Mouse (Mus musculus) induced T-regulatory cell, adult 2 months (primary cell): ENCODE data around the gene Sbk1.
"Not testable (repeated sequence)": the region's sequence is repeated elsewhere in the genome, so short reads cannot be mapped to it uniquely, and the experiment has no call there.

ENCODE experiments used
- DNase-seq: peaks from one replicate; pipeline ENCODE4 v3.0.0-alpha.2; 2012; ENCODE audit warnings: low read depth

Sbk1 gene

DNA sequence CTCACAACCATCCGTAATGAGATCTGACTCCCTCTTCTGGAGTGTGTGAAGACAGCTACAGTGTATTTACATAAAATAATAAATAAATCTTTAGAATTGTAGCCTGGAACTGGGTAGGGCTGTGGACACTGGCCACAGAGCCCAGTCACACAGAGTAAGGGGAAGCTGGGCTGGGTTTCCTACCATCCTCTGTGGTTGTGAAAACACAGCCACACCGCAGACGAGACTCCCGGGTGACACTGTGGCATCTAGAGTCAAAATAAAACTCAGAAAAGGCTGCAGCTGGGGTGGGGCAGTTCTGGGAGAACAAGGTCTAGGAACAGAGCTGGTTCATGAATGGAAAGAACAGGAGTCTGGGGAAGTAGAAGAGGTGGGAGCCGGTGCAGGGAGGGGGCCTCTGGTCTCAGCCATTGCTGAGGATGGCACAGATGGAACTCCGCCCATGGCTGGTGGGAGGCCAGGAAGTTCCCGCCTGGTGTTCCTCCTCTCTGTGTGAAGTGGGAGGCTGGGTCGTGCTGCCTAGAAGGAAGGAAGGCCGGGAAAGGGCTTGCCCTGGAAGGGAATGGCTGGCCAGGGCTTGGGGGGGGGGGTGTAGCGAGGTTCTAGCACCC, 15.2 kb downstream of the Sbk1 start:
- peak; percentile 67 for DNase-seq

GRCm38 (mm10) chr7:126288104-126288497, 15.7 kb downstream of the Sbk1 start:
- DNase-seq, result peak; percentile 21

- no peak for DNase-seq
Measured at GRCm38 (mm10) chr7:126288571-126289091, 16.2 kb downstream of the Sbk1 start.

GRCm38 (mm10) chr7:126289371-126289770, 17.0 kb downstream of the Sbk1 start:
- peak; percentile 20 for DNase-seq

- no peak for DNase-seq
Measured at GRCm38 (mm10) chr7:126289956-126290355, 17.5 kb downstream of the Sbk1 start.

- DNase-seq, result no peak
Measured at GRCm38 (mm10) chr7:126291681-126292545, 19.5 kb downstream of the Sbk1 start.

DNA sequence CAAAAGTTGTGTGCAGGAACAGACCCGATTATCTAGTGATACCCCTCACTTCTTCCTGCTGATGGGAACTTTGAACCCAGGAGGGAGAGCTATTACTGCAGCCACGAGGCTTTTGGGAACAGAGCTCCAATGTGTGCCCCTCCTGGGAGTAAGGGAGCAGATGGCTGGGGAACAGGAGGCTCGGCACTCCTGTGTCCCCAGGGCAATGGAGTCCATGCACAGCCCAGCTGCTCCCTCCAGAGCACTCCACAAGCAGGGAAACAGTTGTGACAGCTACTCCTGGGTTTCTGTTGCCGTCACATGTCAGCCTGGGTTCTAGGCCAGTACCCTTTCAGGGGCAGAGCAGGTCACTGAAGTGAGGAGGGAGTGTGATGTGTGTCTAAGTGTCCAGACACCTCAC, 20.7 kb downstream of the Sbk1 start:
- no peak for DNase-seq

DNA sequence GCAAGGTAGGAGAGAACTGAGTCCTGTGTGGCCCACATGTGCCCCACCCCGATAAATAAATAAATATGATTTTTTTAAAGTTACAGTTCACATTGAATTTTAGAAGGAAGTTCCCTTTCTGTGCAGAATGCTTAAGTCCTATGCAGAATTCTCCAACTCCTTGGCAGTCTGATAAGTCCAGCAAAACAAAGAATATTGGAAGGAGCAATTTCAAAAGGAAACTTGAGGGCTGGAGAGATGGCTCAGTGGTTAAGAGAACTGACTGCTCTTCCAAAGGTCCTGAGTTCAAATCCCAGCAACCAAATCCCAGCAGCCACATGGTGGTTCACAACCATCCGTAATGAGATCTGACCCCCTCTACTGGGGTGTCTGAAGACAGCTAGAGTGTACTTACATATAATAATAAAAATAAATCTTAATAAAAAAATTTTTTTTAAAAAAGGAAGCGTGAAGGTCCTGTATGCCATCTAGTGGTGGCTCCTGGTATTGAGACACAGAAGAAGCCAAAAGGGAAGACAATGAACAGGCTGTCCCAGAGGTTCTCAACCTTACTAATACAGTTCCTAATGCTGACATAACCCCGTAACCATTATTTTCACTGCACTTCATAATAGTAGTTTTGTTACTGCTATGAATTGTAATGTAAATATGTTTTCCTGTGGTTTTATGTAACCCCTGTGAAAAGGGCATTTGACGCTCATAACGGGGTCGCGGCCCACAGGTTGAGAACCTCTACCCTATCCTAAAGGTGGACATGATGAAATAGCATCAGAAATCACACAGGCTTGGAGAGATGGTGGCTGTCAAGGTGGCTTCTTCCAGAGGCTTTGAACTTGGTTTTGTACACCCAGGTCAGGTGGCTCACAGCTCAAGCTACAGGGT, 25.4 kb downstream of the Sbk1 start:
- peak; percentile 86 for DNase-seq

DNA sequence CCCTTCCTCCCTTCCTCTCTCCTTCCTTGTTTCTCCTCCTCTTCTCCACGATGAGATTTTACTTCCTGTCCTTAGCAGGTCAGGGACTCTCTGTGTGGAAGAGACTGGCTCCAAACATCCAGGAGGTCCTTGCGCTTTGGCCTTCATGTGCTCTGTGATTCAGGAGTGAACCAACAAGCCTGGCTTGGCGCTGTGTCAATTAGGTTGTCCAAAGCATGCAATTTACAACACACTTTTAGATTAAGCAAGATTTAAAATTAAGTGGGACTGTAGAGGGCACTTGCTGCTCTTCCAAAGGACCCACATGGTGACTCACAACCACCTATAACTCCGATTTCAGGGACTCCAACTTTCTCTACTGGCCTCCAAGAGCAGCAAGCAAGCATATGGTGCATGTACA, 26.4 kb downstream of the Sbk1 start:
- no peak for DNase-seq

DNA sequence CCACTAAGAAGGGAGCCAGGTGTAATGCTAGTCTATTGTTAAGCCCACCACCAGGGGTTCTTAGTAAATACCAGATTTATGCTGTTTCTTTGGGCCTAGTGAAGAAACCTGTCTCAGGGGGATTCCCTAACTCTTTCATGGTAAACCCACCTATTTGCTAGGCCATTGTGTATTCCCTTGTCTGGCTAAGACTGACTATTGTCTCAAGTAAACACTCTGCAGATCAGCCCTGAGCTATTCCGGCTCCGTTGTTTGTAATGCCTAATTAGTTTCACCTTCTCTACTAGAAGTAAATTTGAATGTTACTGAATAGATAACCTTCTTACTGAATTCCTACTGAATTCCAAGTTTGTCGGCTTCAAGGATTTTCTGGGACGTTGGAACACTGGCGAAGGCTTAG, 29.4 kb downstream of the Sbk1 start:
- not testable (repeated sequence) for DNase-seq

DNA sequence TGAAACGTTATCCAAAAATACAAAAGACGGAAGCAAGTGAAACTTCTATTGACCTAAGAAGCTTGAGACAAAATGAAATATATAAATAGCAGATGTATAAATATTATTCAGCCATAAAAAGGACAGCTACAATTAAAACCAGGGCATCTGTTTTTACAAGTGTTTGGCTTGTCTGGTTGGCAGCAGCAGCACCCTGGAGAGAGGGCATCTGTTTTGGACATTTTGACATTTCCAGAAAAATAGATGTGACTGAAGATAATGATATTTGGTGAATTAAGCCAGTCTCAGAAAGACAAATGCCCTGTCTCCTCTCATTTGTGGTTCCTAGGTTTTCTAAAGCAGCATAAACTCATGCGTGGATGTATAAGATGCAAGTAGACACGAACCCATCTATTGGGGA, 39.4 kb downstream of the Sbk1 start:
- DNase-seq, result no peak

- no peak for DNase-seq
Measured at GRCm38 (mm10) chr7:126313309-126313708, 40.9 kb downstream of the Sbk1 start.

DNA sequence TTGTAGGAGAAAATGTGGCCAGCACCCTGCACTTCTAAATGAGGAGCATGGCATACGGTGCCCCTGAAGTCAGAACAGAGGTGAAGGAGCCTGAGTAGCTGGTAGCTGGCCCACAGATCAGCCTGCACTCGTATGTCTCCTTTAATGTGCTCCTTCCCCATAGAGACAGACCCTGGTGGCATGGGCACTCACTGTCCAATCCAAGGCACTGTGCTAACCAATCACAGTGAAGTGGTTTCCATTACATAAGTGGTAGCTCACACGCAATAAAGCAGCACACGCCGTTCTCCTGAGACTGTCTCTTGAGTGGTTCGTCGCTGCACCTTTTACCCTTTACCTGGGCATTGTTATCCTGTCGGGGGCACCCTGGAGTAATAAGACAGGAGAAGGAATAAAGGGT, 41.9 kb downstream of the Sbk1 start:
- DNase-seq, result no peak

DNA sequence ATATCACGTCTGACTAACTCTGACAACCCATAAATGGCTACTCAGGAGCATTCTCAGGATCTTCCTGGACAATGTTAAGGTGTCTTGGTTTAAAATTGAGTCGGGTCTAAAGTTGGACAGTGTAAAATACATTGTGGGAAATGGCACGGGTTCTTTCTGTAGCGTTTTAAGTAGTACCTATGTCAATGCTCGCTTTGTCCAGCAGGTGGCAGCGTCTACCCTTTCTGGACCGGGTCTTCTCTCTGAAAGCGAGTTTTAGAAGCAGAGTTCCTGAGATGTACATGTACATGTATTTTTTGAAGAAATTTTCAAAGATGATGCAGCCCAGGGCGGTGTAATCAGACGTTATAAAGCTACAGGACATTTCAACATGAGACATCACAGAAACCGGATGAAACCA, 51.3 kb downstream of the Sbk1 start:
- peak; percentile 94 for DNase-seq

GRCm38 (mm10) chr7:126324791-126325190, 52.4 kb downstream of the Sbk1 start:
- no peak for DNase-seq

- DNase-seq, result not testable (repeated sequence)
Measured at GRCm38 (mm10) chr7:126325576-126326273, 53.3 kb downstream of the Sbk1 start.

- not testable (repeated sequence) for DNase-seq
Measured at GRCm38 (mm10) chr7:126328848-126329247, 56.4 kb downstream of the Sbk1 start.

DNA sequence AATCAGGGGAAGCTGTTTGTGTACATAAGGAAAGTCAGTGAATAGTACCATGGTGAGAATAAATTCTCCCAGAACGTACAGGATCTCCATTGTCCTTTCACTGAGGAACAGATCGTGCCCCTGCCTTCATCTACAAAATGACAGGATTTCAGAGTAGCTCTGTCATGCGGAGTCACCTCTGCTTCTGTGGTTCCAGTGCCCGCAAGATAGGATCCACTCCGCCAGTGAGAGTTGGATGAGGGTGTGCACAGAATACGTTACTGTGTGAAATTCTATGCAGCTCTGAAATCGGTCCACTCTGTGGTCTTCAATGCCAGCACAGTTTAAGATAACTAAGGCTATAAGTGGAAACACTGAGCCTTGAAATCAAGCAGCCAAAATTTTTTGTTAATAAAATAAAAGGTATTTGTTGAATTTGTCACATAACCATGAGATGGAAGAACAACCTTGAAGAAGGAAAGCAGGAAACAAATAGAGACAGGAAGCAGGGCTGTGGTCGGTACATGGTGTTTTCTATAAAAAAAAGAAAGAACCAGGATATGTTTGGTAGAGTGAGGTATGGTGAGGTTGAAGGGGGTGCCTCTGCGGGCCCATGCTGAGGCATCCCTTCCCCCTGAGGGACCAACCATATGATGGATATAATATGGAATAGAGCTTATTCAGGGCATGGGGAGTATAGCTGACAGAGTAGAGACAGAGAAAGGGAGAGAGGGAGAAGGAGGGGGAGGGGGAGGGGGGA, 57.7 kb downstream of the Sbk1 start:
- DNase-seq, result peak; percentile 60

DNA sequence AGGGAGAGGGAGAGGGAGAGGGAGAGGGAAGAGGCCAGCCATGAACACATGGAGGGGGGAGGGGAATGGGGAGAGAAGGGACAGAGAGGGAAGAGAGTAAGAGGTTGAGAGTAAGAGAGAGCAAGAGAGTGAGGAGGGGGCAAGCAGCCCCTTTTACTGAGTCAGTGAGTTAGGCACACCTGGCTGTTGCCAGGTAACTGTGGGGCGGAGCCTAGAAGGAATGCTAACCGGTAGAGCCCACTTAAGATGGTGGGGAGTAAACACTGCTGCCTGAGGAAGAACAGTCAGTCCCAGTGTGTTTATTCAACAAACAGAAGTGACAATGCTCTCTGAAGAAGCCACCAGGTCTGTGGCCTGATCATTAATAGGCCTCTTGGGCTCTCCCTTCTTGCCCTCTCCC, 58.3 kb downstream of the Sbk1 start:
- DNase-seq, result no peak

GRCm38 (mm10) chr7:126332691-126333090, 60.3 kb downstream of the Sbk1 start:
- DNase-seq, result no peak

- peak; percentile 42 for DNase-seq
Measured at GRCm38 (mm10) chr7:126335556-126335955, 63.1 kb downstream of the Sbk1 start.
